Mouse (Mus musculus): Measurements from ENCODE around the gene Dpy19l3. TPM values are rescaled to one million over a fixed set of nuclear protein-coding genes. Genes with fewer than 3 reads are reported as not detected.
A peak's percentile ranks its signal among the peaks of the same experiment; 100 is the strongest.

The Dpy19l3 gene
- polyA plus RNA-seq, 1 experiment from 2014 or later, result 52.7 TPM

GRCm38 (mm10) chr7:35687229-35687628 is 67.0 kb downstream of the Dpy19l3 start:
- H3K4me3 ChIP-seq (replicated peaks; ENCODE audit: low read depth, low read length), result no peak overlapping the region
- H3K9me3 ChIP-seq (ENCODE audit: control insufficient read depth, low read length), result no peaks in the 10 kb centered on the region
- H3K36me3 ChIP-seq (ENCODE audit: control insufficient read depth, insufficient read depth, low read length), result peaks cover 21% of the 10 kb centered on the region
- no peak overlapping the region for H3K27ac ChIP-seq (replicated peaks; ENCODE audit: low read depth, low read length)
- ATAC-seq (ENCODE audit: low FRiP score, low TSS enrichment) (no peak), DNase-seq (no peak)
- 25% methylated on average over 10 of the region's 10 CpGs for WGBS
- peaks cover 3% of the 10 kb centered on the region; the same call in 1 of the 2 replicates for H3K4me1 ChIP-seq (ENCODE audit: control insufficient read depth, insufficient read depth, low read length)
- H3K27me3 ChIP-seq (ENCODE audit: control insufficient read depth, insufficient read depth, low read length), result no peaks in the 10 kb centered on the region
- H3K4me2 ChIP-seq (ENCODE audit: low read length), result 0 out of 2 replicates have a peak overlapping the region, but pooled peaks have one; percentile 6
- no peak overlapping the region; the same call in 1 of the 2 replicates for H3K9ac ChIP-seq (replicated peaks; ENCODE audit: low read length)

GRCm38 (mm10) chr7:35686756-35687155 is 67.5 kb downstream of the Dpy19l3 start:
- H3K4me2 ChIP-seq (ENCODE audit: low read length), result no peak overlapping the region
- peaks cover 3% of the 10 kb centered on the region; the same call in 1 of the 2 replicates for H3K4me1 ChIP-seq (ENCODE audit: control insufficient read depth, insufficient read depth, low read length)
- H3K9ac ChIP-seq (replicated peaks; ENCODE audit: low read length), result no peak overlapping the region
- no peak for ATAC-seq (ENCODE audit: low FRiP score, low TSS enrichment)
- no peak overlapping the region for H3K4me3 ChIP-seq (replicated peaks; ENCODE audit: low read depth, low read length)
- H3K27me3 ChIP-seq (ENCODE audit: control insufficient read depth, insufficient read depth, low read length), result no peaks in the 10 kb centered on the region
- peaks cover 17% of the 10 kb centered on the region for H3K36me3 ChIP-seq (ENCODE audit: control insufficient read depth, insufficient read depth, low read length)
- 29% methylated on average over 13 of the region's 13 CpGs for WGBS
- H3K9me3 ChIP-seq (ENCODE audit: control insufficient read depth, low read length), result no peaks in the 10 kb centered on the region
- peak; percentile 77 for DNase-seq
- no peak overlapping the region for H3K27ac ChIP-seq (replicated peaks; ENCODE audit: low read depth, low read length)

GRCm38 (mm10) chr7:35686216-35686615 is 68.0 kb downstream of the Dpy19l3 start:
- DNase-seq (no peak), ATAC-seq (ENCODE audit: low FRiP score, low TSS enrichment) (no peak)
- 69% methylated on average over 11 of the region's 11 CpGs for WGBS
- H3K9me3 ChIP-seq (ENCODE audit: control insufficient read depth, low read length), result no peaks in the 10 kb centered on the region
- H3K36me3 ChIP-seq (ENCODE audit: control insufficient read depth, insufficient read depth, low read length), result peaks cover 17% of the 10 kb centered on the region
- no peak overlapping the region; the same call in 1 of the 2 replicates for H3K27ac ChIP-seq (replicated peaks; ENCODE audit: low read depth, low read length)
- H3K9ac ChIP-seq (replicated peaks; ENCODE audit: low read length), result no peak overlapping the region
- no peak overlapping the region for H3K4me2 ChIP-seq (ENCODE audit: low read length)
- no peak overlapping the region for H3K4me3 ChIP-seq (replicated peaks; ENCODE audit: low read depth, low read length)
- H3K4me1 ChIP-seq (ENCODE audit: control insufficient read depth, insufficient read depth, low read length), result peaks cover 3% of the 10 kb centered on the region; the same call in 1 of the 2 replicates
- no peaks in the 10 kb centered on the region for H3K27me3 ChIP-seq (ENCODE audit: control insufficient read depth, insufficient read depth, low read length)

GRCm38 (mm10) chr7:35683409-35684122 is 70.7 kb downstream of the Dpy19l3 start:
- Histone ChIP-seq H3K36me3 (ENCODE audit: control insufficient read depth, insufficient read depth, low read length) (no peaks in the 10 kb centered on the region), H3K4me1 (ENCODE audit: control insufficient read depth, insufficient read depth, low read length) (peaks cover 3% of the 10 kb centered on the region; the same call in 1 of the 2 replicates), H3K27ac (replicated peaks; ENCODE audit: low read depth, low read length) (no peak overlapping the region), H3K9me3 (ENCODE audit: control insufficient read depth, low read length) (no peaks in the 10 kb centered on the region), H3K27me3 (ENCODE audit: control insufficient read depth, insufficient read depth, low read length) (no peaks in the 10 kb centered on the region), H3K4me3 (replicated peaks; ENCODE audit: low read depth, low read length) (no peak overlapping the region), H3K4me2 (ENCODE audit: low read length) (peak overlapping the region; percentile 20; the same call in 1 of the 2 replicates), H3K9ac (replicated peaks; ENCODE audit: low read length) (no peak overlapping the region)
- ATAC-seq (ENCODE audit: low FRiP score, low TSS enrichment), result no peak
- WGBS, result 47% methylated on average over 6 of the region's 6 CpGs
- DNase-seq, result peak; percentile 51

- no peak overlapping the region for H3K4me3 ChIP-seq (replicated peaks; ENCODE audit: low read depth, low read length)
- no peak overlapping the region for H3K9ac ChIP-seq (replicated peaks; ENCODE audit: low read length)
- ATAC-seq (ENCODE audit: low FRiP score, low TSS enrichment) (no peak), DNase-seq (no peak)
- WGBS, result 81% methylated on average over 3 of the region's 3 CpGs
- H3K36me3 ChIP-seq (ENCODE audit: control insufficient read depth, insufficient read depth, low read length), result no peaks in the 10 kb centered on the region
- H3K27me3 ChIP-seq (ENCODE audit: control insufficient read depth, insufficient read depth, low read length), result no peaks in the 10 kb centered on the region
- no peak overlapping the region for H3K4me2 ChIP-seq (ENCODE audit: low read length)
- H3K9me3 ChIP-seq (ENCODE audit: control insufficient read depth, low read length), result no peaks in the 10 kb centered on the region
- H3K27ac ChIP-seq (replicated peaks; ENCODE audit: low read depth, low read length), result no peak overlapping the region
- H3K4me1 ChIP-seq (ENCODE audit: control insufficient read depth, insufficient read depth, low read length), result peaks cover 3% of the 10 kb centered on the region; the same call in 1 of the 2 replicates
These were observed 72.7 kb downstream of the Dpy19l3 start for GRCm38 (mm10) chr7:35681559-35681958.

- Histone ChIP-seq H3K27ac (replicated peaks; ENCODE audit: low read depth, low read length) (no peak overlapping the region), H3K4me2 (ENCODE audit: low read length) (no peak overlapping the region), H3K36me3 (ENCODE audit: control insufficient read depth, insufficient read depth, low read length) (no peaks in the 10 kb centered on the region), H3K9me3 (ENCODE audit: control insufficient read depth, low read length) (no peaks in the 10 kb centered on the region), H3K4me3 (replicated peaks; ENCODE audit: low read depth, low read length) (no peak overlapping the region), H3K4me1 (ENCODE audit: control insufficient read depth, insufficient read depth, low read length) (peaks cover 3% of the 10 kb centered on the region; the same call in 1 of the 2 replicates), H3K9ac (replicated peaks; ENCODE audit: low read length) (no peak overlapping the region), H3K27me3 (ENCODE audit: control insufficient read depth, insufficient read depth, low read length) (no peaks in the 10 kb centered on the region)
- DNase-seq, result no peak
- no peak for ATAC-seq (ENCODE audit: low FRiP score, low TSS enrichment)
- 83% methylated on average over 4 of the region's 4 CpGs for WGBS
These were observed 75.3 kb downstream of the Dpy19l3 start for GRCm38 (mm10) chr7:35678976-35679375.

- no peaks in the 10 kb centered on the region for H3K9me3 ChIP-seq (ENCODE audit: control insufficient read depth, low read length)
- H3K4me1 ChIP-seq (ENCODE audit: control insufficient read depth, insufficient read depth, low read length), result peaks cover 13% of the 10 kb centered on the region
- peak; percentile 86 for DNase-seq
- no peak overlapping the region for H3K4me3 ChIP-seq (replicated peaks; ENCODE audit: low read depth, low read length)
- WGBS, result 7% methylated on average over 18 of the region's 18 CpGs
- H3K9ac ChIP-seq (replicated peaks; ENCODE audit: low read length), result no peak overlapping the region
- peak overlapping the region; percentile 78 for H3K27ac ChIP-seq (replicated peaks; ENCODE audit: low read depth, low read length)
- H3K27me3 ChIP-seq (ENCODE audit: control insufficient read depth, insufficient read depth, low read length), result no peaks in the 10 kb centered on the region
- ATAC-seq (ENCODE audit: low FRiP score, low TSS enrichment), result peak; percentile 73
- no peaks in the 10 kb centered on the region for H3K36me3 ChIP-seq (ENCODE audit: control insufficient read depth, insufficient read depth, low read length)
- peak overlapping the region; percentile 4; the same call in 1 of the 2 replicates for H3K4me2 ChIP-seq (ENCODE audit: low read length)
These were observed 85.9 kb downstream of the Dpy19l3 start for GRCm38 (mm10) chr7:35668066-35669041.

- H3K36me3 ChIP-seq (ENCODE audit: control insufficient read depth, insufficient read depth, low read length), result no peaks in the 10 kb centered on the region
- no peak for DNase-seq
- no peak overlapping the region for H3K4me3 ChIP-seq (replicated peaks; ENCODE audit: low read depth, low read length)
- ATAC-seq (ENCODE audit: low FRiP score, low TSS enrichment), result no peak
- H3K4me2 ChIP-seq (ENCODE audit: low read length), result no peak overlapping the region
- H3K27me3 ChIP-seq (ENCODE audit: control insufficient read depth, insufficient read depth, low read length), result no peaks in the 10 kb centered on the region
- H3K9ac ChIP-seq (replicated peaks; ENCODE audit: low read length), result 0 out of 2 replicates have a peak overlapping the region, but pooled peaks have one; percentile 12
- no peak overlapping the region for H3K27ac ChIP-seq (replicated peaks; ENCODE audit: low read depth, low read length)
- H3K9me3 ChIP-seq (ENCODE audit: control insufficient read depth, low read length), result no peaks in the 10 kb centered on the region
- peaks cover 13% of the 10 kb centered on the region for H3K4me1 ChIP-seq (ENCODE audit: control insufficient read depth, insufficient read depth, low read length)
- WGBS, result 33% methylated on average over 16 of the region's 16 CpGs
These were observed 90.4 kb downstream of the Dpy19l3 start for GRCm38 (mm10) chr7:35663790-35664376.
